21 mouse cellular contexts compared by ENCODE assay signal in genomic region chr12:88816865-88817264, GRCm38 (mm10).
DNase-seq lines count a peak whose midpoint lies in the region; ATAC-seq lines count a peak whose summit lies in the region.
"Had no signal": no experiment of that assay in that cellular context is flagged by ENCODE, and none has a peak within 500 bp of the region (broad histone marks: within the 10 kb centered on the region; RNA-seq: fewer than 3 reads in every experiment).

No protein-coding gene starts in this region.

- no peak for DNase-seq in frontal cortex, postnatal 25 days (ENCODE audit: low spot score in 2 of 2)
- DNase-seq in right cerebral cortex, adult 18-20 months, result peak; percentile 32
- no peak for DNase-seq in right cerebral cortex, postnatal 4 days
- no peak for DNase-seq in urinary bladder, postnatal 36 days (ENCODE audit: low spot score in 2 of 2)
- DNase-seq: adrenal gland, adult 8-10 months; adrenal gland, postnatal 14 days; adrenal gland, postnatal 36 days; B cell, adult 2 months; cerebellum, adult 11 months; cerebellum, adult 18-20 months; cerebellum, adult 8-10 months; cerebellum, adult 9-11 months; cerebellum, postnatal 14 days; cerebellum, postnatal 36 days; embryo, embryonic 11 days had no signal

- 0 out of 2 replicates have a peak, but pooled peaks have one; percentile 24 for ATAC-seq in frontal cortex, adult (ENCODE audit: low TSS enrichment)
- ATAC-seq: activated CD4-positive, CD25-positive, alpha-beta regulatory T cell, adult 4 months; CD4-positive, CD25-positive, alpha-beta regulatory T cell, adult 4 months; forebrain, embryonic 14.5 days; forebrain, embryonic 16.5 days; Patski had no signal
